Mouse (Mus musculus) neural tube, embryonic 15.5 days (tissue): ENCODE results near the gene Eif4e3. TPM values are rescaled to one million over a fixed set of nuclear protein-coding genes. Genes with fewer than 3 reads are reported as not detected.

ENCODE experiments used
- ATAC-seq: fragments of 200-750 bp; cut with Nextera tagmentation; 2 replicates; pipeline ENCODE4 v1.8.0; 2017; ENCODE audit warnings: mild to moderate bottlenecking, moderate TSS enrichment, moderate library complexity; ENCODE audit not compliant: low FRiP score
- H3K27ac ChIP-seq: fragments of 300-500 bp; sonication (generic); replicated peaks from 2 replicates; pipeline ENCODE4 v1.5.1; 2015; ENCODE audit warnings: mild to moderate bottlenecking, inconsistent platforms
- H3K27me3 ChIP-seq: fragments of 300-500 bp; sonication (generic); replicated peaks from 2 replicates; pipeline ENCODE4 v1.6.1; 2015; ENCODE audit warnings: inconsistent platforms
- H3K36me3 ChIP-seq: fragments of 300-500 bp; sonication (generic); 2 replicates; pipeline ENCODE4 v1.6.1; 2015; ENCODE audit warnings: inconsistent platforms
- H3K4me1 ChIP-seq: fragments of 300-500 bp; sonication (generic); 2 replicates; pipeline ENCODE4 v1.6.1; 2015; ENCODE audit warnings: inconsistent platforms
- H3K4me2 ChIP-seq: fragments of 300-500 bp; sonication (generic); 2 replicates; pipeline ENCODE4 v1.6.1; 2015; ENCODE audit warnings: inconsistent platforms, mild to moderate bottlenecking, moderate library complexity
- H3K4me3 ChIP-seq: fragments of 300-500 bp; sonication (generic); replicated peaks from 2 replicates; pipeline ENCODE4 v1.5.1; 2015; ENCODE audit warnings: mild to moderate bottlenecking, inconsistent platforms
- H3K9ac ChIP-seq: fragments of 300-500 bp; sonication (generic); replicated peaks from 2 replicates; pipeline ENCODE4 v1.6.1; 2015; ENCODE audit warnings: mild to moderate bottlenecking, inconsistent platforms
- H3K9me3 ChIP-seq: fragments of 300-500 bp; sonication (generic); replicated peaks from 2 replicates; pipeline ENCODE4 v1.6.1; 2016; ENCODE audit warnings: inconsistent platforms
- WGBS: fragments of 180-500 bp; shearing (Covaris S2); methylation state at CpG from one replicate; pipeline ENCODE4 v1.1.7; 2015; ENCODE audit warnings: mixed read lengths; 5-methylcytosine and 5-hydroxymethylcytosine counted together
- polyA plus RNA-seq: library from polyadenylated mRNA; unstranded; fragments of >200 nt; fragmentation: Nextera tagmentation; extraction: Ambion mirVana; gene quantifications from 2 replicates; pipeline ENCODE4 v1.2.1, GENCODE M21; 2015

Eif4e3 gene
- polyA plus RNA-seq, 1 experiment from 2014 or later, result 7.0 TPM

- H3K4me3 ChIP-seq, result no peak overlapping the region
- no peak for ATAC-seq
- no peak overlapping the region for H3K9ac ChIP-seq
- no peak overlapping the region for H3K4me2 ChIP-seq
- WGBS, result 70% methylated on average over 7 of the region's 7 CpGs
- no peak overlapping the region for H3K27ac ChIP-seq
- peaks cover 5% of the 10 kb centered on the region; the same call in 1 of the 2 replicates for H3K27me3 ChIP-seq
- no peaks in the 10 kb centered on the region for H3K9me3 ChIP-seq
- peaks cover 8% of the 10 kb centered on the region for H3K4me1 ChIP-seq
- no peaks in the 10 kb centered on the region for H3K36me3 ChIP-seq
Measured at GRCm38 (mm10) chr6:99620471-99620870, 46.1 kb downstream of the Eif4e3 start.

- no peak overlapping the region for H3K27ac ChIP-seq
- ATAC-seq, result no peak
- no peaks in the 10 kb centered on the region for H3K36me3 ChIP-seq
- H3K9me3 ChIP-seq, result no peaks in the 10 kb centered on the region
- H3K4me2 ChIP-seq, result no peak overlapping the region
- WGBS, result 68% methylated on average over 8 of the region's 8 CpGs
- H3K9ac ChIP-seq, result no peak overlapping the region
- peaks cover 5% of the 10 kb centered on the region; the same call in 1 of the 2 replicates for H3K27me3 ChIP-seq
- peaks cover 13% of the 10 kb centered on the region for H3K4me1 ChIP-seq
- H3K4me3 ChIP-seq, result no peak overlapping the region
Measured at GRCm38 (mm10) chr6:99619964-99620363, 46.6 kb downstream of the Eif4e3 start.

GRCm38 (mm10) chr6:99619466-99619865 lies 47.1 kb downstream of the Eif4e3 start:
- Histone ChIP-seq H3K9me3 (no peaks in the 10 kb centered on the region), H3K27ac (no peak overlapping the region), H3K27me3 (peaks cover 5% of the 10 kb centered on the region; the same call in 1 of the 2 replicates), H3K4me2 (no peak overlapping the region), H3K36me3 (no peaks in the 10 kb centered on the region), H3K4me1 (peaks cover 17% of the 10 kb centered on the region), H3K4me3 (no peak overlapping the region), H3K9ac (no peak overlapping the region)
- 70% methylated on average over 8 of the region's 8 CpGs for WGBS
- ATAC-seq, result no peak

GRCm38 (mm10) chr6:99617867-99618266 lies 48.7 kb downstream of the Eif4e3 start:
- Histone ChIP-seq H3K4me2 (no peak overlapping the region), H3K9me3 (no peaks in the 10 kb centered on the region), H3K4me1 (peaks cover 11% of the 10 kb centered on the region), H3K9ac (no peak overlapping the region), H3K27me3 (peaks cover 9% of the 10 kb centered on the region; the same call in 1 of the 2 replicates), H3K27ac (no peak overlapping the region), H3K4me3 (no peak overlapping the region), H3K36me3 (no peaks in the 10 kb centered on the region)
- 65% methylated on average over 7 of the region's 7 CpGs for WGBS
- no peak for ATAC-seq

- no peak overlapping the region for H3K27ac ChIP-seq
- 88% methylated on average over 1 of the region's 1 CpGs for WGBS
- peaks cover 9% of the 10 kb centered on the region; the same call in 1 of the 2 replicates for H3K27me3 ChIP-seq
Measured at GRCm38 (mm10) chr6:99617415-99617814, 49.2 kb downstream of the Eif4e3 start.

GRCm38 (mm10) chr6:99615272-99615751 lies 51.3 kb downstream of the Eif4e3 start:
- Histone ChIP-seq H3K4me2 (peak overlapping the region; percentile 33), H3K9me3 (no peaks in the 10 kb centered on the region), H3K36me3 (no peaks in the 10 kb centered on the region), H3K4me3 (no peak overlapping the region), H3K4me1 (peaks cover 17% of the 10 kb centered on the region), H3K27ac (no peak overlapping the region), H3K9ac (no peak overlapping the region), H3K27me3 (peaks cover 12% of the 10 kb centered on the region; the same call in 1 of the 2 replicates)
- WGBS, result 12% methylated on average over 10 of the region's 10 CpGs
- ATAC-seq, result no peak

More at GRCm38 (mm10) chr6:99617415-99617814, 49.2 kb downstream of the Eif4e3 start:
- Histone ChIP-seq H3K9me3 (no peaks in the 10 kb centered on the region), H3K4me1 (peaks cover 11% of the 10 kb centered on the region), H3K9ac (no peak overlapping the region), H3K4me2 (no peak overlapping the region), H3K36me3 (no peaks in the 10 kb centered on the region), H3K4me3 (no peak overlapping the region)
- ATAC-seq, result no peak

GRCm38 (mm10) chr6:99614566-99615271 lies 51.9 kb downstream of the Eif4e3 start:
- Histone ChIP-seq H3K9me3 (no peaks in the 10 kb centered on the region), H3K4me1 (peaks cover 17% of the 10 kb centered on the region), H3K9ac (no peak overlapping the region), H3K27me3 (peaks cover 9% of the 10 kb centered on the region; the same call in 1 of the 2 replicates), H3K4me2 (peak overlapping the region; percentile 33), H3K4me3 (no peak overlapping the region), H3K27ac (no peak overlapping the region), H3K36me3 (no peaks in the 10 kb centered on the region)
- no peak for ATAC-seq
- 44% methylated on average over 17 of the region's 17 CpGs for WGBS

GRCm38 (mm10) chr6:99611866-99612265 lies 54.7 kb downstream of the Eif4e3 start:
- H3K4me2 ChIP-seq, result no peak overlapping the region
- ATAC-seq, result no peak
- H3K36me3 ChIP-seq, result no peaks in the 10 kb centered on the region
- H3K9me3 ChIP-seq, result no peaks in the 10 kb centered on the region
- H3K4me3 ChIP-seq, result no peak overlapping the region
- 0 out of 2 replicates have a peak, but pooled peaks cover 11% of the 10 kb centered on the region for H3K27me3 ChIP-seq
- H3K9ac ChIP-seq, result no peak overlapping the region
- peaks cover 17% of the 10 kb centered on the region for H3K4me1 ChIP-seq
- WGBS, result 64% methylated on average over 6 of the region's 6 CpGs
- H3K27ac ChIP-seq, result no peak overlapping the region

- H3K4me2 ChIP-seq, result peak overlapping the region; percentile 6; the same call in 1 of the 2 replicates
- WGBS, result 50% methylated on average over 14 of the region's 14 CpGs
Measured at GRCm38 (mm10) chr6:99610454-99611427, 55.8 kb downstream of the Eif4e3 start.

GRCm38 (mm10) chr6:99606079-99606478 lies 60.5 kb downstream of the Eif4e3 start:
- no peak for ATAC-seq
- WGBS, result 39% methylated on average over 7 of the region's 7 CpGs
- Histone ChIP-seq H3K4me3 (no peak overlapping the region), H3K4me1 (peaks cover 6% of the 10 kb centered on the region; the same call in 1 of the 2 replicates), H3K9me3 (no peaks in the 10 kb centered on the region), H3K27ac (no peak overlapping the region), H3K27me3 (0 out of 2 replicates have a peak, but pooled peaks cover 13% of the 10 kb centered on the region), H3K36me3 (no peaks in the 10 kb centered on the region), H3K4me2 (no peak overlapping the region), H3K9ac (no peak overlapping the region)

More at GRCm38 (mm10) chr6:99610454-99611427, 55.8 kb downstream of the Eif4e3 start:
- H3K4me3 ChIP-seq, result no peak overlapping the region
- H3K9me3 ChIP-seq, result no peaks in the 10 kb centered on the region
- H3K4me1 ChIP-seq, result peaks cover 17% of the 10 kb centered on the region
- 0 out of 2 replicates have a peak, but pooled peaks cover 11% of the 10 kb centered on the region for H3K27me3 ChIP-seq
- no peak overlapping the region for H3K27ac ChIP-seq
- no peaks in the 10 kb centered on the region for H3K36me3 ChIP-seq
- ATAC-seq, result no peak
- no peak overlapping the region for H3K9ac ChIP-seq

GRCm38 (mm10) chr6:99604758-99605157 lies 61.8 kb downstream of the Eif4e3 start:
- no peak overlapping the region for H3K4me3 ChIP-seq
- H3K4me1 ChIP-seq, result peaks cover 8% of the 10 kb centered on the region
- H3K9me3 ChIP-seq, result no peaks in the 10 kb centered on the region
- H3K9ac ChIP-seq, result no peak overlapping the region
- 0 out of 2 replicates have a peak, but pooled peaks cover 14% of the 10 kb centered on the region for H3K27me3 ChIP-seq
- 45% methylated on average over 2 of the region's 2 CpGs for WGBS
- H3K27ac ChIP-seq, result no peak overlapping the region
- no peak overlapping the region for H3K4me2 ChIP-seq
- H3K36me3 ChIP-seq, result no peaks in the 10 kb centered on the region
- no peak for ATAC-seq
